Mouse (Mus musculus) heart, postnatal 0 days (tissue): Measurements from ENCODE around the gene Nt5c3. TPM values are rescaled to one million over a fixed set of nuclear protein-coding genes. Genes with fewer than 3 reads are reported as not detected.
"Not testable (repeated sequence)": the region's sequence is repeated elsewhere in the genome, so short reads cannot be mapped to it uniquely, and the experiment has no call there.

Experiments used
- ATAC-seq: fragments of 200-750 bp; cut with Nextera tagmentation; 2 replicates; pipeline ENCODE4 v1.8.0; 2017; ENCODE audit warnings: low read depth, moderate number of reproducible peaks, moderate library complexity; ENCODE audit not compliant: insufficient read depth
- DNase-seq: peaks from one replicate; pipeline ENCODE4 v3.0.0-alpha.2; 2016; ENCODE audit warnings: low spot score
- H3K27ac ChIP-seq: fragments of 300-500 bp; sonication (generic); 2 replicates; pipeline ENCODE4 v1.5.1; 2014; ENCODE audit warnings: low read depth, mild to moderate bottlenecking
- H3K27me3 ChIP-seq: fragments of 300-500 bp; sonication (generic); 2 replicates; pipeline ENCODE4 v1.6.1; 2014; ENCODE audit warnings: low read length, mixed read lengths; ENCODE audit not compliant: control insufficient read depth, insufficient read depth
- H3K36me3 ChIP-seq: fragments of 300-500 bp; sonication (generic); replicated peaks from 2 replicates; pipeline ENCODE4 v1.6.1; 2014; ENCODE audit warnings: low read length, mixed read lengths; ENCODE audit not compliant: control insufficient read depth, insufficient read depth
- H3K4me1 ChIP-seq: fragments of 300-500 bp; sonication (generic); 2 replicates; pipeline ENCODE4 v1.6.1; 2014; ENCODE audit warnings: antibody characterized with exemption; ENCODE audit not compliant: control insufficient read depth, insufficient read depth
- H3K4me2 ChIP-seq: fragments of 300-500 bp; sonication (generic); 2 replicates; pipeline ENCODE4 v1.6.1; 2014; ENCODE audit warnings: low read depth, mild to moderate bottlenecking, low read length, moderate library complexity
- H3K4me3 ChIP-seq: fragments of 300-500 bp; sonication (generic); 2 replicates; pipeline ENCODE4 v1.5.1; 2014; ENCODE audit warnings: low read depth, low read length
- H3K9ac ChIP-seq: fragments of 300-500 bp; sonication (generic); replicated peaks from 2 replicates; pipeline ENCODE4 v1.6.1; 2014; ENCODE audit warnings: low read depth, low read length, mixed read lengths
- H3K9me3 ChIP-seq: fragments of 300-500 bp; sonication (generic); replicated peaks from 2 replicates; pipeline ENCODE4 v1.6.1; 2016; ENCODE audit warnings: low read length; ENCODE audit not compliant: control insufficient read depth
- CTCF ChIP-seq: IDR thresholded peaks from 2 replicates; pipeline ENCODE4 v1.5.1; 2016; ENCODE audit warnings: antibody characterized with exemption, control low read depth, low read depth
- EP300 ChIP-seq: IDR thresholded peaks from 2 replicates; pipeline ENCODE4 v1.6.1; 2016; ENCODE audit warnings: antibody characterized with exemption, low read depth
- WGBS: fragments of 180-500 bp; shearing (Covaris S2); extraction: QIAGEN DNeasy Blood & Tissue Kit; methylation state at CpG from one replicate; pipeline ENCODE4 v1.1.7; 2014; 5-methylcytosine and 5-hydroxymethylcytosine counted together
- polyA plus RNA-seq: library from polyadenylated mRNA; unstranded; fragments of >200 nt; fragmentation: Nextera tagmentation; extraction: Ambion mirVana; gene quantifications from 2 replicates; pipeline ENCODE4 v1.2.1, GENCODE M21; 2015
- total RNA-seq: library from RNA; depleted of rRNA; stranded (reverse); fragments of >200 nt; gene quantifications from 2 replicates; pipeline ENCODE4 v1.2.3, GENCODE M21; 2014; ENCODE audit warnings: low replicate concordance

The Nt5c3 gene
- total and polyA plus RNA-seq, 2 experiments from 2014 or later, result 65.3 to 95.9 TPM

DNA sequence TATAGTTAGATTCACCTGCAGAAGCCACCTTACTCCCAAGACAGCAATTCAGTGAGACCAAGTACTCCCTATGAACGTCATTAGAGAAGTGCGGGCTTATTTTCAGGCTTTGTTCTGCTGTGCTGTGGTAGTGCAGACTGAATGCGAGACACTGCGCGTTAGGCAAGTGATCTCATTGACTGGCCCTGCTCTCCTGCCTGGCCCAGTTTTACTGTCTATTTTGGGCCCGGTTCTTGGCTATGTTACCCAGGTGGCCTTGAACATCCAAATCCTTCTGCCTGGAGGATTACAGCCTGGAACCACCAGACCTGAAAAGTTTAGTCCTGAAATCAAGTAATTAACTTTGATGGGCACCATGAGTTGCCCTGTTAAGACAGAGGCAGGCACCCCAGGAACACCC is 35.2 kb downstream of the Nt5c3 start:
- no peak for ATAC-seq
- H3K9me3 ChIP-seq, result no peaks in the 10 kb centered on the region
- peaks cover 77% of the 10 kb centered on the region for H3K36me3 ChIP-seq
- 78% methylated on average over 6 of the region's 6 CpGs for WGBS
- H3K27ac ChIP-seq, result no peak overlapping the region
- no peaks in the 10 kb centered on the region for H3K27me3 ChIP-seq
- H3K4me1 ChIP-seq, result no peaks in the 10 kb centered on the region
- TF ChIP-seq CTCF (no peak), EP300 (no peak)
- no peak overlapping the region for H3K4me2 ChIP-seq
- no peak overlapping the region for H3K4me3 ChIP-seq
- DNase-seq, result no peak
- H3K9ac ChIP-seq, result no peak overlapping the region

DNA sequence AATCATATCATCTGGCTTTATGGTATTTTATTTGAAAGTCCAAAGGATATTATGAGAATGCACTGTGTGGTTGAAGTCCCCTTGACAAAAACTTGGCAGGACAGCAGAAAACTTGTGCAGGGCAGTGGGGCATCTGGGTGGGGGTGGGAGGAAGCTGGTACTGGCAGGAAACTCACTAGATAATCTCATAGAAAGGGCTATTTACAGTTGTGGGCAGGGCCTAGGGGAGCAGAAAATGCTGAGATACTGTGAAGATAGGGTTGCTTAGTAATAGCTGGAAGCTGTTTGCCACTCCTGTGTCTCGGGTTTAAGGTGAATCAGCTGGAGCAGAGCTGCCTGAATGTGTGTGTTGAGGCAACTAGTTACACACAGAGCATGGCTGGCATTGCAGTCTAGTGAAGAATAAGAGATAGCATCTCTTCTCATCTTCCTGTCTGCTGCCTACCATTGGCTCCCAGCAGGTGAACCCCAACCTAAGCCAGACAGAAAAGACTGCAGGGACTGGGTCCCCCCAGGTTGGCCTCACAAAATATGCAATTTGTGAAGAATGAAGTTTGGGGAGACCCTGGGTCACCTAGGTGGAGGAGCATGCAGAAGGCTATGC is 44.3 kb downstream of the Nt5c3 start:
- ATAC-seq, result peak; percentile 69
- Histone ChIP-seq H3K9ac (no peak overlapping the region), H3K4me3 (no peak overlapping the region), H3K4me2 (no peak overlapping the region), H3K27ac (peak overlapping the region; percentile 43), H3K4me1 (peaks cover 9% of the 10 kb centered on the region), H3K9me3 (no peaks in the 10 kb centered on the region), H3K36me3 (peaks cover 59% of the 10 kb centered on the region), H3K27me3 (no peaks in the 10 kb centered on the region)
- TF ChIP-seq CTCF, result no peak
- TF ChIP-seq EP300, result no peak
- WGBS, result 3% methylated on average over 1 of the region's 1 CpGs
- peak; percentile 50 for DNase-seq

DNA sequence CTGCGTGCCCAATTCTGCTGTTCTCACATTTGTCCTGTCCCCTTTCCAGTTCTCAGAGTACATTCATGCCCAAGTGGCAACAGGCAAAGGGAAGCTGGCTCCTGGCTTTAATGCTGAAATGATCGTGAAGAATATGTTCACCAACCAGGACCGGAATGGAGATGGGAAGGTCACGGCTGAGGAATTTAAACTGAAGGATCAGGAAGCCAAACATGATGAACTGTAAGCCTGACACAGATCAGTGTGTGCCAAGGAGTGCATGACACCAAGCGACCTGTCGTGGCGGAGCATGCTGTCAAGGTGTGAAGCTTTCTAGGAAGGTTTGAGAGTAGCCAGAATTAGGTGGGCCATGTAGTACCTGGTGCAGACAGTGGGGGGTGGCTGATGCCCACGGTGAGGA is 45.7 kb downstream of the Nt5c3 start:
- 83% methylated on average over 8 of the region's 8 CpGs for WGBS
- TF ChIP-seq CTCF, result peak; percentile 42
- TF ChIP-seq EP300, result no peak
- DNase-seq (no peak), ATAC-seq (no peak)
- Histone ChIP-seq H3K36me3 (peaks cover 58% of the 10 kb centered on the region), H3K27ac (no peak overlapping the region), H3K27me3 (no peaks in the 10 kb centered on the region), H3K9me3 (no peaks in the 10 kb centered on the region), H3K4me3 (no peak overlapping the region), H3K9ac (no peak overlapping the region), H3K4me1 (peaks cover 9% of the 10 kb centered on the region), H3K4me2 (no peak overlapping the region)

DNA sequence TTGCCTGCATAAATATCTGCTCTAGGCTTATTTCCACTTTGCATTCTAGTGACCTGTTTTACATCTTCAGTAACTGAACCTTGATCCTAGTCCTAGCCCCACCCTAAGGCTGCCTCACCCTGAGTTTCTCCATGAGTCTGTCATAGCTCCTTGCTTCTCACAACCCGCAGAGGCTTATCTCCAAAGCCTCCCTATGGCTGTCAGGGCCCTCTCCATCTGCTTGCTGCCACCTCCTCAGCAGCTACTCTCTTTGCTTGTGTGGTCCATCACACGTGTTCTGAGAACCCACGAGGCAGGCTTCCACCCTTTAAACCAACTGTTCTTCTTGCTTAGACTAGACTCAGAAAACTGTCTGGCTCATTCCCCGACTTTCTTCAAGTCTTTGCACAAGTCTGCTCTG is 46.9 kb downstream of the Nt5c3 start:
- Histone ChIP-seq H3K9ac (no peak overlapping the region), H3K27ac (no peak overlapping the region), H3K36me3 (peaks cover 49% of the 10 kb centered on the region), H3K4me1 (peaks cover 9% of the 10 kb centered on the region), H3K4me2 (no peak overlapping the region), H3K27me3 (no peaks in the 10 kb centered on the region), H3K9me3 (no peaks in the 10 kb centered on the region), H3K4me3 (no peak overlapping the region)
- TF ChIP-seq CTCF, result no peak
- TF ChIP-seq EP300, result no peak
- WGBS, result 42% methylated on average over 4 of the region's 4 CpGs
- no peak for DNase-seq
- ATAC-seq, result no peak

DNA sequence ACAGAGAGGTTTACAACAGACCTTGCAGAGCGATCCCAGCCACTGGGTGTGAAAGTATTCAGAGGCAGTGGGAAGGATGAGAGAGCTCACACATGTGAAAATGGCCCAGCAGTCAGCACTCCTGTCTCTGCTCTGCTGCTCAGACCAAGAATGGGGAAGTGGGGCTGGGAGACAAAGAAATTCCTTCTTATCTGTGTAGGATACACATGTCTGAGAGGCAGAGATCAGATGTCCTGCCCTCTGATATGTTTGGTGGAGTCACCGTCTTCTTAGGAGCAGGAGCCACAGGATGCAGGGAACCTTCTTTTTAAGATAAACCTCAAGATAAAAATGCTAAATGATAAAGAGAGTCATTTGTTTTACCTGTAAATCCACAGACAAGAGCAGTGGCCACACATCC is 53.7 kb downstream of the Nt5c3 start:
- no peak for TF ChIP-seq EP300
- TF ChIP-seq CTCF, result no peak
- 33% methylated on average over 2 of the region's 2 CpGs for WGBS
- no peak overlapping the region for H3K4me3 ChIP-seq
- no peak overlapping the region for H3K4me2 ChIP-seq
- no peak overlapping the region for H3K27ac ChIP-seq
- no peaks in the 10 kb centered on the region for H3K9me3 ChIP-seq
- H3K36me3 ChIP-seq, result peaks cover 36% of the 10 kb centered on the region
- H3K9ac ChIP-seq, result no peak overlapping the region
- no peaks in the 10 kb centered on the region for H3K4me1 ChIP-seq
- DNase-seq (no peak), ATAC-seq (no peak)
- no peaks in the 10 kb centered on the region for H3K27me3 ChIP-seq

DNA sequence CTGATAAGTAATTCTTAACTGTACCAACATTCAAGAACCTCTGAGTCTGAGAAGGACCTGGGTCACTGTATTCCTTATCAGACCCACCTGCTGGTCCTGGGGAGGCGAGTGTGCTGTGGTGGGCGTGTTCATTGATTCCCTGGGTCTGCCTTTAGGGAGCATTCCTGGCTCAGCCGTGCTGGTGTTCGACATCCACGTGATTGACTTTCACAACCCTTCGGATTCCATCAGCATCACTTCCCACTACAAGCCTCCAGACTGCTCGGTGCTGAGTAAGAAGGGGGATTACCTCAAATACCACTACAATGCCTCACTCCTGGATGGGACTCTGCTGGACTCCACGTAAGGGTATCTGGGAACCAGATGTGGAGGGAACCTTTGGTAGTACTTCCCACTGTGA is 55.2 kb downstream of the Nt5c3 start:
- no peaks in the 10 kb centered on the region for H3K9me3 ChIP-seq
- WGBS, result 53% methylated on average over 8 of the region's 8 CpGs

DNA sequence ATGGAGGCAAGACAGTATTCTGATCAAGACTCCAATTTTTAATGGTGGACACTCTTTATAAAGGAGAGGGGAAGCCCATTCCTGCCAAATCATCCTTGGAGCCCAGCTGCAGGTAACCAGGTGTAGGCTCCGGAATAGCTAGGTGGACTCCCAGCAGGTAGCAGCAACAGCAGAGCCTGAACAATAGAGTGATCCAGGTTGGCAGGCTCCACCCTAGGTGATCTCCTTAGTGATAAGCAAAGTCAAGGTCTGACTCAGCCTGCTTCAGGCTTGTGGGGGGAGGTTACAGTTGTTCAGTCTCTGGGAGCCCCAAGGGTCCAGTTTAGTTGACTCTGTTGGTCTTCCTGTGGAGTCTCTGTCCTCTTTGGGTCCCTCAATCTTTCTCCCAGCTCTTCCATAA is 56.8 kb downstream of the Nt5c3 start:
- H3K4me2 ChIP-seq, H3K27me3 ChIP-seq, ATAC-seq, H3K9ac ChIP-seq, H3K4me1 ChIP-seq, H3K9me3 ChIP-seq, DNase-seq, H3K27ac ChIP-seq, H3K4me3 ChIP-seq: not testable (repeated sequence)
- peaks cover 27% of the 10 kb centered on the region for H3K36me3 ChIP-seq
- WGBS, result 100% methylated on average over 1 of the region's 1 CpGs

More for the DNA sequence above, 55.2 kb downstream of the Nt5c3 start:
- no peak overlapping the region for H3K9ac ChIP-seq
- H3K4me2 ChIP-seq, result no peak overlapping the region
- no peak overlapping the region for H3K27ac ChIP-seq
- peaks cover 26% of the 10 kb centered on the region for H3K36me3 ChIP-seq
- no peak overlapping the region for H3K4me3 ChIP-seq
- H3K27me3 ChIP-seq, result no peaks in the 10 kb centered on the region
- DNase-seq (no peak), ATAC-seq (no peak)
- no peak for TF ChIP-seq EP300
- TF ChIP-seq CTCF, result no peak
- H3K4me1 ChIP-seq, result no peaks in the 10 kb centered on the region
